Mouse (Mus musculus) left cerebral cortex, adult 6 months (tissue): ENCODE measurements around the gene 9930111J21Rik1. TPM values are rescaled to one million over a fixed set of nuclear protein-coding genes. Genes with fewer than 3 reads are reported as not detected.

Experiments
- long read RNA-seq, 2 experiments: library from polyadenylated mRNA; unstranded; transcript quantifications; one replicate each; pipeline ENCODE4 v2.0.0; 2019 to 2020
- polyA plus RNA-seq: library from polyadenylated mRNA; unstranded; fragments of <200 nt; fragmentation: Nextera tagmentation; gene quantifications from 2 replicates; pipeline ENCODE4 v1.2.3, GENCODE M21; 2021

Gene 9930111J21Rik1
- polyA plus RNA-seq = 0.30 and 0.55 TPM in 2 replicates
- long read RNA-seq, experiment 1, partial matches to known transcripts = 0 of 1 reads
- long read RNA-seq, experiment 1, other reads (novel, unspliced or antisense) = 0 of 1 reads
- long read RNA-seq, experiment 2 = 0 reads

DNA sequence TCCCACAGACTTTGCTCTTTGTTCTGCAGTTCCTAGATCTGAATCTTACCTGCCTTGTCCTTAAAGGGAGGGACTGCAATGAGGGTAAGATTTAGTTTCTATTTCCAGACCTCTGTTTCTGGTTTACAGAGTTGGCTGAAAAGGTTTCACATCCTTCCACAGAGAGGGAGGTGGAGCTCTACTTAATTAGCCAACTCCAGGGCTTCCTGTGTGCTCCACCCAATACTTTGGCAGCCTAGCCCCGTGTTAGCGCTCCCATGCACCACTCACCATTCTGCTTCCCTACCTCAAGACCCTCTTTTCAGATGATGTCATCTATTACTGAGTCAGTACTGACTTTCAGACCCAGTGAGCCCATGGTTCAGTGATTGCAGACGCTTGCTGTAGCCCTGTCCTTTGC is at the start of gene 9930111J21Rik1:
TSS of gene 9930111J21Rik1 (minus strand) at position 148 of the 400 bp plus-strand sequence.

DNA sequence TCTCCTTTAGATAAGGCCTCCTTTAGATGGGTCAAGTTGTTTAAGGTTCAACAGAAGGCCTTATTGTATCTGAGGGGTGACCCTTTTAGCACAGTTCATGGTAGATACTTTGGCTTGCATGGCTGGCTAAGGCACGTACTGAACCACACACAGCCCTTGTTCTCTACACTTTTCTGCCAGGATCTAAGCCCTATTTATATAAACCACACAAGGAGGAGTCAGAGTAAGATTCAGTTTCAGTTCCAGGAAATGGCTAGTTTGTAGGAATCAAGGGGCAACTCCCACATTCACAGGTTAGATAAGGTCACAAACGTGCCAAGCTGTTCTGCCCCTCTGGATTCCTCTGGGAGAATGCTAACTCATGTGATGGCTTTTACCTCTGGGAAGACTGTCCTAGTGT is 14.8 kb upstream of the 9930111J21Rik1 start, which contains the start of gene Tgtp1:
TSS of gene Tgtp1 (minus strand) at position 155 of the 400 bp plus-strand sequence.

DNA sequence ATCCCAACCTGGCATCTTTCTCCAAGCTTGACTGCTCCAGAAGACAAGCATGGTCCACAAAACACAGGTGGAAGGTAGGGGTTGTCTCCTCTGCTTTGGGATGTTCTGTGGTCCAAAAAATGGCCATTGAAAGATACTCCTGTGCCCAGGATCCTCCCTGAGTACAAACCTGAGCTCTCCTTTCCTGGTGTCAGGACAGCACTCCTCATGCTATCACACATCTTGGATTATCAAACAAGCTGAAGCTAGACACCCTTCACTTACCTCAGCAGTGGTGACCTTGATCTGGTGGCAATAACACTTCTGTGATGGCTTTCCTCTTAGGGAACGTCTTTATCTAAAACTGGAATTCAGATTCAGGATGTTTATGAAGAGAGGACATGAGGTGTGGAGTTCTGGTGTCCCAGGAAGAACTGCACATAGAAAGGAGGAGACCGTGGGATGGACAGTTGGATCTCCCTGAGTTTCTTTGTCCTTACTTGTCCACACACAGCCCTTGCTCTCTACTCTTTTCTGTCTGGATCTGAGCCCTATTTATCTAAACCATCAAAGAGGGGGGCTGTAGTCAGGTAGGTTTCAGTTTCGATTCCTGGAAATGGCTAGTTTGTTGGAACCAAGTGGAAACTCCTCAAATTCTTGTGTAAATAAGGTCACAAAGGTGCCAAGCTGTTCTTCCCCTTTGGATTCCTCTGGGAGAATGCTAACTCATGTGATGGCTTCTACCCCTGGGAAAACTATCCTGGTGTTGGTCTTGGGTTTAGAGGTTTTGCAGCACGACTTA is 12.7 kb upstream of the 9930111J21Rik1 start, which contains the start of gene Gm12185:
TSS of gene Gm12185 (minus strand) at position 487 of the 781 bp plus-strand sequence.

DNA sequence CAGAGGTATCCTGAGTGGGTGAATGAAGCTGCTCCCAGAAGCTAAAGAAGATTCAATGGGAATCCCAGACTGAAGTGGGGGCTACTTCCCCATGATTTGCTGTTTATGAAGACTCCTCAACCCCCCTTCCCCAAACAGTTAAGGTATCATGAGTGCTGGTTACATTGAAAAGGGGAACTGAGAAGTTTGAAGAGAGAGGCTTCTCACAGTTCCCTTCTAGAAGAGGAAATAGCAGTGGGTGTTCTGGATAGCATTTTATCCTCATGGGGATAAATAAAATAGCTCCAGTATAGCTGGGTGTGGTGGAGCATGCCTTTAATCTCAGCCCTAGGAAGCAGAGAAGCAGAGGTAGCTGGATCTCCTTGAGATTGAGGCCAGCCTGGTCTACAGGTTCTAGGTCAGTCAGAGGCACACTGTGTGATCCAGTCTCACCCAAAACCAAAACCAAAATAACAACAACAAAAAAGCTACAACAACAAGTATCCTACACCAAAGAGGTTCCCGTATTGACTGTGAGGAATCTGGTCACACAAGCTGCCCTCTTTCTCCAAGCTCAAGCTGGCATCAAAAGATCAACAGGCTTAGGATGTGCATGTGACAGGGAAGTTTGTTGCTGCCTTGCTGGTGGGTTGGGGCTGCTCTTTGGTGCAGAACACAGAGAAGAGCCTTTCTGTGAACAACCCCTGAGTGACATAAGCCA is 808 bp downstream of the 9930111J21Rik1 start, which contains the start of gene Olfr56:
TSS of gene Olfr56 (plus strand) at position 650 of the 700 bp plus-strand sequence.

DNA sequence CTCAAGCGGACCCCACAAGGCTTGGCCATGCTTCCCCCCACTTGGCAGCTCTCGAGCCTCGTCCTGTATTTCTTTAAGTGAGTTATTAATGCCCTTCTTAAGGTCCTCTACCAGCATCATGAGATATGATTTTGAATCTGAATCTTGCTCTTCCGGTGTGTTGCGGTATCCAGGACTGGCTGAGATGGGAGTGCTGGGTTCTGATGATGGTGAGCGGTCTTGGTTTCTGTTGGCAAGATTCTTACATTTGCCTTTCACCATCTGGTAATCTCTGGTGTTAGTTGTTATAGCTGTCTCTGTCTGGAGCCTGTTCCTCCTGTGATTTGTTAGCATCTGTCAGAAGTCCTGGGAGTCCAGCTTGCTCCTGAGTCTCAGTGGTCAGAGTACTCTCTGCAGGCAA is 33.1 kb downstream of the 9930111J21Rik1 start, which contains the start of gene Psme2b:
TSS of gene Psme2b (minus strand) at position 101 of the 400 bp plus-strand sequence.

DNA sequence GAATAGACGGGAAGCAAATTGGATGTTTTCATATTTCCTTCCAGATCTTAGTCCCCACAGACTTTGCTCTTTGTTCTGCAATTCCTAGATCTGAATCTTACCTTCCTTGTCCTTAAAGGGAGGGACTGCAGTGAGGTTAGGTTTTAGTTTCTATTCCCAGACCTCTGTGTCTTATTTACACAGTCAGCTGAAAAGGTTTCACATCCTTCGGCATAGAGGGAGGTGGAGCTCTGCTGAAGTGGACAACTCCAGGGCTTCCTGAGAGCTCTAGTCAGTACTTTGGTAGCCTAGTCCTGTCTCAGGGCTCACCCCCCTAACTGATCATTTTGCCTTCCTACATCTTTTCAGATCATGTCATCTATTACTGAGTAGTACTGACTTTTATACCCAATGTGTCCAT is 77.2 kb downstream of the 9930111J21Rik1 start, which contains the start of gene Gm5431:
TSS of gene Gm5431 (minus strand) at position 194 of the 400 bp plus-strand sequence.

Other genes with a start within 250 kb of the 9930111J21Rik1 start
- 177 and 253 TPM in 2 replicates for gene Rack1, start 179.1 kb downstream of the 9930111J21Rik1 start, polyA plus RNA-seq
- gene Trim41, start 162.0 kb downstream of the 9930111J21Rik1 start, polyA plus RNA-seq = 2.9 and 3.0 TPM in 2 replicates
- 1.0 and 1.3 TPM in 2 replicates for gene Trim7, start 153.3 kb downstream of the 9930111J21Rik1 start, polyA plus RNA-seq
- gene Gm12184, start 152.7 kb downstream of the 9930111J21Rik1 start, polyA plus RNA-seq = 0.21 and 1.0 TPM in 2 replicates
- gene Irgm1, start 107.7 kb downstream of the 9930111J21Rik1 start, polyA plus RNA-seq = 11.3 and 11.6 TPM in 2 replicates
- gene Gm5431, start 77.2 kb downstream of the 9930111J21Rik1 start, polyA plus RNA-seq = 0.13 TPM in 1 of 2 replicates, not detected in the other
- 3.2 and 4.0 TPM in 2 replicates for gene Psme2b, start 33.2 kb downstream of the 9930111J21Rik1 start, polyA plus RNA-seq
- gene Olfr56, start 509 bp downstream of the 9930111J21Rik1 start, polyA plus RNA-seq = not detected in 2 replicates
- gene Gm12185, start 12.8 kb upstream of the 9930111J21Rik1 start, polyA plus RNA-seq = not detected in 2 replicates
- gene Tgtp1, start 14.8 kb upstream of the 9930111J21Rik1 start, polyA plus RNA-seq = 0.80 and 1.1 TPM in 2 replicates
- 0.54 and 0.55 TPM in 2 replicates for gene 9930111J21Rik2, start 71.8 kb upstream of the 9930111J21Rik1 start, polyA plus RNA-seq
- 1.1 and 1.7 TPM in 2 replicates for gene Tgtp2, start 84.8 kb upstream of the 9930111J21Rik1 start, polyA plus RNA-seq
- 2.0 and 2.3 TPM in 2 replicates for gene Ifi47, start 97.2 kb upstream of the 9930111J21Rik1 start, polyA plus RNA-seq
- gene Olfr1396, start 135.5 kb upstream of the 9930111J21Rik1 start, polyA plus RNA-seq = not detected in 2 replicates
- not detected in 2 replicates for gene Olfr1395, start 162.9 kb upstream of the 9930111J21Rik1 start, polyA plus RNA-seq
- not detected in 2 replicates for gene Olfr1394, start 175.0 kb upstream of the 9930111J21Rik1 start, polyA plus RNA-seq
- gene Btnl9, start 207.8 kb upstream of the 9930111J21Rik1 start, polyA plus RNA-seq = 0.06 TPM in 1 of 2 replicates, not detected in the other
- 19.2 and 23.7 TPM in 2 replicates for gene Zfp62, start 223.9 kb upstream of the 9930111J21Rik1 start, polyA plus RNA-seq